Mouse (Mus musculus) ES-E14 (cell line): ENCODE results near the gene Icmt. TPM values are rescaled to one million over a fixed set of nuclear protein-coding genes. Genes with fewer than 3 reads are reported as not detected.

Experiments used
- DNase-seq: peaks from one replicate; pipeline ENCODE4 v3.0.0-alpha.2; 2013; ENCODE audit warnings: low read depth, low spot score
- H3K27ac ChIP-seq: 2 replicates; pipeline ENCODE4 v1.5.1; 2012; ENCODE audit warnings: low read depth, mild to moderate bottlenecking, low read length, moderate library complexity, mixed read lengths; ENCODE audit not compliant: poor library complexity, insufficient read depth, severe bottlenecking
- H3K36me3 ChIP-seq: 2 replicates; pipeline ENCODE4 v1.6.1; 2012; ENCODE audit warnings: mild to moderate bottlenecking, low read length, moderate library complexity, mixed read lengths; ENCODE audit not compliant: control insufficient read depth, poor library complexity, insufficient read depth, severe bottlenecking
- H3K4me1 ChIP-seq, 2 experiments: fragments of 150-350 bp in 1 of 2; sonication (generic) in 1 of 2; 2 replicates each; pipeline ENCODE4 v1.6.1; 2012; ENCODE audit warnings: low read length in 2 of 2, mild to moderate bottlenecking in 1 of 2, mixed read lengths in 1 of 2; ENCODE audit not compliant: control insufficient read depth in 2 of 2, insufficient read depth in 2 of 2, poor library complexity in 1 of 2
- H3K4me3 ChIP-seq, 2 experiments: fragments of 150-350 bp in 1 of 2; sonication (generic) in 1 of 2; 2 replicates each; pipeline ENCODE4 v1.5.1; 2012; ENCODE audit warnings: low read length in 2 of 2, low read depth in 1 of 2, mild to moderate bottlenecking in 1 of 2, mixed read lengths in 1 of 2; ENCODE audit not compliant: insufficient read depth in 1 of 2, poor library complexity in 1 of 2, severe bottlenecking in 1 of 2
- H3K9ac ChIP-seq: 2 replicates; pipeline ENCODE4 v1.6.1; 2012; ENCODE audit warnings: low read depth, mild to moderate bottlenecking, low read length, mixed read lengths; ENCODE audit not compliant: poor library complexity, insufficient read depth, severe bottlenecking
- H3K9me3 ChIP-seq: fragments of 150-350 bp; sonication (generic); 2 replicates; pipeline ENCODE4 v1.6.1; 2012; ENCODE audit warnings: low read depth, mild to moderate bottlenecking, low read length; ENCODE audit not compliant: control insufficient read depth, insufficient read depth
- CHD2 ChIP-seq: IDR thresholded peaks from 2 replicates; pipeline ENCODE4 v1.6.1; 2014; ENCODE audit warnings: mild to moderate bottlenecking, low read depth, low read length, inconsistent platforms
- HCFC1 ChIP-seq: IDR thresholded peaks from 2 replicates; pipeline ENCODE4 v1.6.1; 2012; ENCODE audit warnings: low read length, inconsistent platforms, borderline replicate concordance; ENCODE audit not compliant: insufficient read depth
- MAFK ChIP-seq: IDR thresholded peaks from 2 replicates; pipeline ENCODE4 v1.6.1; 2014; ENCODE audit warnings: mild to moderate bottlenecking, low read depth, low read length, inconsistent platforms; ENCODE audit not compliant: insufficient read depth
- ZC3H11A ChIP-seq: IDR thresholded peaks from 2 replicates; pipeline ENCODE4 v1.6.1; 2012; ENCODE audit warnings: low read depth, mild to moderate bottlenecking, inconsistent platforms, low read length, borderline replicate concordance
- ZNF384 ChIP-seq: IDR thresholded peaks from 2 replicates; pipeline ENCODE4 v1.6.1; 2012; ENCODE audit warnings: low read depth, low read length, inconsistent platforms
- in situ Hi-C, 2 experiments: fragments of 600-800 bp; cut with MboI; formaldehyde crosslinking; loops; one replicate each; pipeline ENCODE4 v1.15.1; 2025; ENCODE audit warnings: low sequenced_read_pairs in 2 of 2, inconsistent platforms in 1 of 2; ENCODE audit not compliant: unreplicated experiment in 2 of 2
- total RNA-seq: library from RNA; depleted of rRNA; stranded (reverse); fragments of 300-350 nt; gene quantifications from 2 replicates; pipeline ENCODE4 v1.2.3, GENCODE M21; 2012

Gene Icmt
- total RNA-seq, 1 experiment, result 47.7 TPM

- H3K9me3 ChIP-seq, result no peaks in the 10 kb centered on the region
- no peak overlapping the region for H3K9ac ChIP-seq
- DNase-seq, result peak; percentile 53
- H3K4me3 ChIP-seq, result peak overlapping the region; percentile 44 to 63; a peak in 3 of 4 replicates
- TF ChIP-seq MAFK, result no peak
- TF ChIP-seq ZC3H11A, result no peak
- TF ChIP-seq HCFC1, result no peak
- TF ChIP-seq ZNF384, result no peak
- no peak for TF ChIP-seq CHD2
- no peak overlapping the region for H3K27ac ChIP-seq
- in situ Hi-C loops, result no loop called here
- no peaks in the 10 kb centered on the region for H3K36me3 ChIP-seq
- peaks cover 7 to 37% of the 10 kb centered on the region in 2 experiments; a peak in 2 of 4 replicates for H3K4me1 ChIP-seq
Observed at GRCm38 (mm10) chr4:152286887-152287286, 10.1 kb upstream of the Icmt start.

- no peak overlapping the region for H3K9ac ChIP-seq
- TF ChIP-seq ZNF384, result no peak
- TF ChIP-seq CHD2, result no peak
- no peak for TF ChIP-seq HCFC1
- TF ChIP-seq MAFK, result no peak
- no peak for TF ChIP-seq ZC3H11A
- H3K27ac ChIP-seq, result no peak overlapping the region
- H3K4me1 ChIP-seq, result peaks cover 7 to 39% of the 10 kb centered on the region in 2 experiments; a peak in 3 of 4 replicates
- H3K9me3 ChIP-seq, result no peaks in the 10 kb centered on the region
- H3K36me3 ChIP-seq, result no peaks in the 10 kb centered on the region
- in situ Hi-C loops, result no loop called here
- DNase-seq, result no peak
- H3K4me3 ChIP-seq, result no peak overlapping the region
Observed at GRCm38 (mm10) chr4:152287317-152288120, 9.5 kb upstream of the Icmt start.

DNA sequence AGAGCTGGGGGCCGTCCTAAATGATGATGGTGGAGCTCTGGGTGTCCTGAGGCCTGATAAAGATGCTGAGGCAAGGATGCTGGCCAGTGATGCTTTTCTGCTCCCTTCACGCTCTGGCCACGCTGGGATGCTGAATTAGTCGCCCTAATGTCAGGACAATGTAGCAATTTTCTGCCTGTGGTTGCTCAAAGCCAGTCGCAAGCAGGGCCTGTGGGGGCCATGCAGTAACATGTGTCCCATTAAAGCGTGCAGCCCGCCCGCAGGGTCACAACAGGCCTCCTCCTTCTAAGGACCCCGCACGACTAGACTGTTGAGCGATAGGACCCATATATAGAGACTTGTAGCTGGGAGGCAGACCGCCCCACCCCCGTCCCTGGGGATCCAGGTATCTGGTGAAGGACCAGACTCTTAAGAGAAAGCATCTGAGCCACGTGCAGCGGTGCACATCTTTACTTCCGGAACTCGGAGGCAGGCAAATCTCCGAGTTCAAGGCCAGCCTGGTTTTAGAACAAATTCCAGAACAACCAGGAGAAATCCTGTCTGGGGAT lies 8.6 kb upstream of the Icmt start:
- Histone ChIP-seq H3K9ac (no peak overlapping the region), H3K4me3 (no peak overlapping the region), H3K36me3 (no peaks in the 10 kb centered on the region), H3K4me1 (peaks cover 7 to 44% of the 10 kb centered on the region in 2 experiments; a peak in 3 of 4 replicates), H3K27ac (no peak overlapping the region), H3K9me3 (no peaks in the 10 kb centered on the region)
- in situ Hi-C loops, result no loop called here
- TF ChIP-seq CHD2, result no peak
- no peak for TF ChIP-seq MAFK
- TF ChIP-seq ZNF384, result no peak
- TF ChIP-seq ZC3H11A, result no peak
- no peak for TF ChIP-seq HCFC1
- DNase-seq, result no peak

DNA sequence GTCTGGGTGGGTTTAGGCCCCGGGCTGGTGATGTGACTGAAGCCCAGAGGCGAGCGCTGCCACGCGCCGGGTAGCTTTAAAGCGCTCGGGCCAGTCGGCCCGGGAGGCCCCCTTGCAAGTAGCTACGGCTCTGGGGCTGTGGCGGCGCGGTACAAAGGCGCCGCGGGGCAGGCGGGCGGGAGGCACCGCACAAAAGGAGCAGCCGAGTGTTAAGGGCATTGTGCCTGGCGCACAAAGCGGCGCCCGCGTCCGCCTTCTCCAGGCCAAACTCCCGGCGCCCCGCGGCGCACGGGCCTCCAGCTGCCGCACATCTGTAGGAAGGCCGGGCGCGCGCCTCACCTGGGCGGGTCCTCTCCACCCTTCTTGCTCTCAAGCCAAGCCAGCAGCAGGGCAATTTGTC lies 6.6 kb upstream of the Icmt start:
- no peak for TF ChIP-seq HCFC1
- TF ChIP-seq ZC3H11A, result no peak
- no peak for TF ChIP-seq CHD2
- TF ChIP-seq MAFK, result no peak
- no peak for TF ChIP-seq ZNF384
- peak overlapping the region; percentile 18 to 38; a peak in 3 of 4 replicates for H3K4me3 ChIP-seq
- H3K9ac ChIP-seq, result no peak overlapping the region; the same call in 1 of the 2 replicates
- H3K36me3 ChIP-seq, result no peaks in the 10 kb centered on the region
- in situ Hi-C loops, result no loop called here
- peaks cover 7 to 46% of the 10 kb centered on the region in 2 experiments; a peak in 3 of 4 replicates for H3K4me1 ChIP-seq
- H3K27ac ChIP-seq, result peak overlapping the region; percentile 11; the same call in 1 of the 2 replicates
- peak; percentile 68 for DNase-seq
- no peaks in the 10 kb centered on the region for H3K9me3 ChIP-seq
